Mouse (Mus musculus) Muller cell, postnatal 12 days (primary cell): ENCODE data around the gene Noxo1.
"Not testable (repeated sequence)": the region's sequence is repeated elsewhere in the genome, so short reads cannot be mapped to it uniquely, and the experiment has no call there.

ENCODE experiments used
- DNase-seq: peaks from one replicate; pipeline ENCODE4 v3.0.0-alpha.2; 2015; ENCODE audit errors: inconsistent ontology term

Noxo1 gene

DNA sequence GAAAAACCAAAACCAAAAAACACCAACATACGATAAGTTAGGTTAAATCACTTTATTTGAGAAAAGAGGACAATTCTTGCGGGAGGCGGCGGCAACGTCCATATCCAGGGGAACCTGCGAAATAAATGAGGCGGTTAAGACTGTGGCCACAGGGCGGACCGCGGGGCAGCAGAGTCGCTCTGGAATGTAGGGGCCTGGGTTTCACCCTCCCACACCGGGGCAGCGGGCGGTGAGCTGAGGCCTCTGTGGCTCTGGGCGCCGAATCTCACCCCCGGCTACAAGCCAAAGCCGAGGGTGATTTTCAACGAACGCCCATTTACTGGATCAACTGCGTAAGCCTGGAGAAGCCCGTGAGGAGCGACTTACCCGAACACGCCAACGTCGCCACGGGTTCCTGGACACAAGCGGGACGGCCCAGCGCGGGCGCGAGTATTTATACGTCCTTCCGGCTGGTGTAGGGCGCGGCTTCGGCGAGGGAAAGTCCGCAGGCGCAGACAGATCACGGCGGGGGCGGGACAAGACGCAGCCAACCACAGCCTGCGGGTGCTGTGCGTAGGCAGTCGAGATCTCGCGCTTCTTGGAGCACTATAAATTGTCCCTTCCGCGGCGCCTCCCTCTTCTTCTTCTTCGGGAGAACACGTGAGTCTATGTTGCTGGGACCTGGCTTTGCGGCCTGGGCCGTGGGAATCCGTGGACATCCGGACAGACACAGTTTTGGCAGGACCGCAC, 23.6 kb downstream of the Noxo1 start:
- DNase-seq, result peak; percentile 98

- DNase-seq, result not testable (repeated sequence)
These were observed 24.6 kb downstream of the Noxo1 start for GRCm38 (mm10) chr17:24720616-24721015.

GRCm38 (mm10) chr17:24721383-24721955, 25.4 kb downstream of the Noxo1 start:
- DNase-seq, result not testable (repeated sequence)

GRCm38 (mm10) chr17:24722220-24722924, 26.3 kb downstream of the Noxo1 start:
- no peak for DNase-seq

- peak; percentile 26 for DNase-seq
These were observed 27.3 kb downstream of the Noxo1 start for GRCm38 (mm10) chr17:24723122-24723880.

DNA sequence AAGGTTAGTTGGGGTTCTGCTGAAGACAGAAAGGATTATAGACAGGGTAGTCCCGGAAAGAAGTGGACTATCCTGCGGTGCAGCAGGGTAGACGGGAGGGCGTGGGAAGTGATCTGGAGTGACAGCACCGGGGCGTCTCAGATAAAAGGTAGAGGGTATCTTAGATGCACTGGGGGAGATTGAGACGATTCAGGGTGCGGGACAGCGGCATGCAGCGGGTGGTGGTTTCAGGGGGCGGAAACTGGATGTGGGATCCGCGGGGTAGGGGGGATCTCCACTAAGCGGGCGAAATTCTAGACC, 27.8 kb downstream of the Noxo1 start:
- DNase-seq, result no peak

DNA sequence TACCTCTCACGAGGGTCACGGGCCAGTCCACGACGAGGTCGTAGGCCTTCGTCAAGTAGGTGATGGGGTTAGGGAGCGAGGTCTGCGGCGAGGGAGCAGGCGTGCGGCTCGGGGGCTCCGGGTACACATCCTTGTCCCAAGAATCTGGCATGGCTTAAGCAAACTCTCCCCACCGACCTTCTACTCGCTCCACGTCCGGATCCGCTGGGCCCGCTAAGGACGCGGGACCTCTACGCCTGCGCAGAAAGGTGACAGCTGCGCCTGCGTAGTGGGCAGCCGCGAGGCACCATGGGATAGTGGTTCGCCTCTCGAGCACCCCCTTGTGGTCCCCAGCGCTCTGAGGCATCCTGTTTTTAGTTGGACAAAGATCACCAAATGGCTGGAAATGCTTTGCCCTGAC, 28.1 kb downstream of the Noxo1 start, which contains the start of gene Ndufb10:
TSS of gene Ndufb10 (minus strand) at position 295 of the 400 bp plus-strand sequence.
- DNase-seq, result peak; percentile 93

DNA sequence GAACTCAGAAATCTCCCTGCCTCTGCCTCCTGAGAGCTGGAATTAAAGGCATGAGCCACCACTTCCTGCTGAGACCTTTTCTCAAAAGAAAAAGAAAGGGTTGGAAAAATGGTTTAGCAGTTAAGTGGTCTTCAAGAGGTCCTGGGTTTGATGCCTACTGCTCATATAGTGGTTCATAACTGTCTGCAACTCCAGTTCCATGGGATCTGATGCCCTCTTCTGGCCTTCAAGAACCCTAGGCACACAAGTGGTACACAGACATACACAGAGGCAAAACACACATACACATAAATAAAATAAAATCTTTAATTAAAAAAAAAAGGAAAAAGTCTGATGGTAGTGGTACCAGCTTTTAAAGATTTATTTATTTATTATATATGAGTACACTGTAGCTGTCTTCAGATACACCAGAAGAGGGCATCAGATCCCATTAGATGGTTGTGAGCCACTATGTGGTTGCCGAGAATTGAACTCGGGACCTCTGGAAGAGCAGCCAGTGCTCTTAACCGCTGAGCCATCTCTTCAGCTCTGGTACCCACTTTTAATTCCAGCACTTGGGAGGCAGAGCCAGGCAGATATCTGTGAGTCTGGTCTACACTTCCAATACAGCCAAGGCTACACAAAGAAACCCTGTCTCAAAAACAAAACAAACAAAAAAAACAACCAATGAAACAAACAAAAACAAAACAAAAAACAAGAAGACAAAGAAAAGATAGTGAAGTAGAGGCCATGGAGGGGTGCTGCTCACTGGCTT, 29.8 kb downstream of the Noxo1 start:
- no peak for DNase-seq

- DNase-seq, result no peak
These were observed 31.6 kb downstream of the Noxo1 start, which contains the start of gene Rpl3l for GRCm38 (mm10) chr17:24727618-24728017. Rpl3l (plus strand) TSS chr17:24727820.

DNA sequence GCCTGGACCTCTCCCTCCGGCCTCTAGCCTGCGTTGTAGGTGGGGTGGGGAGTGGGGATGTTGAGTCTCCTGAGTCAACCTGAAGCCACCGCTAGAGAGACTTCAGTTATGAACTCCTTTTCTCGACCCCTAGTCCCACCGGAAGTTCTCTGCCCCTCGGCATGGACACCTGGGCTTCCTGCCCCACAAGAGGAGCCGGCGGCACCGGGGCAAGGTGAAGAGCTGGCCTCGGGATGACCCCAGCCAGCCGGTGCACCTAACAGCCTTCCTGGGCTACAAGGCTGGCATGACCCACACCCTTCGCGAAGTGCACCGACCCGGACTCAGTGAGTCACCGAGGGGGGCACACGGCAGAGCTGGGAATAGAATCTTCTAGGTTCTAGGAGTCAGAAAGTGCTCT, 32.1 kb downstream of the Noxo1 start:
- DNase-seq, result no peak

- DNase-seq, result no peak
These were observed 33.0 kb downstream of the Noxo1 start for GRCm38 (mm10) chr17:24729067-24729466.

GRCm38 (mm10) chr17:24730787-24731186, 34.8 kb downstream of the Noxo1 start:
- no peak for DNase-seq

DNA sequence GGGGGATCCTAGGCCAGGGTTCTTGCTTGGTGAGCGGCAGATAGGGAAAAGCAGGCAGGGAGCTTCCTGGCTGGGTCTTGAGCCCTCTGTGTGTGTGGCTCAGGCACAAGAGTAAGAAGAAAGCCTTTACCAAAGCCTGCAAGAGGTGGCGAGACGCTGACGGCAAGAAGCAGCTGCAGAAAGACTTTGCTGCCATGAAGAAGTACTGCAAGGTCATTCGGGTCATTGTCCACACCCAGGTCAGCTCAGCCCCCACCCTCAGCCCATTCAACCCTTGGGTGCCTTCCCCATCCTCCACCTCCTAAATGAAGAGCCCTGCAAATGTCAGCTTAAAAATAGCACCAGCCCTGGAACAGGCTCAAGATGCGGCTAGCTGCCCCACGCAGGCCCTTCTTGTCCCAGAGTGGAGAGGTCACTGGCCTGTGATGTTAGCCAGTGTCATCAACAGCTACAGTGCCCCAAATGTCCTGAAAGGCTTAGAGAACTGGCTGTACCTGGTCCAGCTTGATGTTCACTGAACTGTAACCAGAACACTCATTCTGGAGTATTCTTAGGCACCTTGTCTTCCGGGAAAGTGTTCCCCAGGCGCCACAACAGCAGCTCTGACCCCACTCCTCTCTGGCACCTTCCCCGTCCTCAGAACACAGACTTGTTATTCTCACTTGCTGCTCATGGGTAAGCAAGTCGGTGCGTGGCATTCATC, 36.4 kb downstream of the Noxo1 start:
- no peak for DNase-seq

GRCm38 (mm10) chr17:24733434-24734050, 37.5 kb downstream of the Noxo1 start:
- DNase-seq, result no peak

GRCm38 (mm10) chr17:24734513-24734912, 38.5 kb downstream of the Noxo1 start:
- no peak for DNase-seq

- DNase-seq, result no peak
These were observed 39.4 kb downstream of the Noxo1 start for GRCm38 (mm10) chr17:24735446-24735845.

- peak; percentile 99 for DNase-seq
These were observed 40.5 kb downstream of the Noxo1 start, which contains the start of gene Msrb1 for GRCm38 (mm10) chr17:24736330-24737051. Msrb1 (plus strand) TSS chr17:24736642.

- DNase-seq, result peak; percentile 54
These were observed 41.2 kb downstream of the Noxo1 start for GRCm38 (mm10) chr17:24737135-24737810.

GRCm38 (mm10) chr17:24738238-24738637, 42.2 kb downstream of the Noxo1 start:
- DNase-seq, result no peak
